Mouse (Mus musculus) neural tube, embryonic 12.5 days (tissue): Measurements from ENCODE around the gene Mypn. TPM values are rescaled to one million over a fixed set of nuclear protein-coding genes. Genes with fewer than 3 reads are reported as not detected.

ENCODE experiments used
- ATAC-seq: fragments of 200-750 bp; cut with Nextera tagmentation; 2 replicates; pipeline ENCODE4 v1.8.0; 2017; ENCODE audit warnings: low read depth, mild to moderate bottlenecking, moderate TSS enrichment, moderate library complexity; ENCODE audit not compliant: low FRiP score
- H3K27ac ChIP-seq: fragments of 300-500 bp; sonication (generic); 2 replicates; pipeline ENCODE4 v1.5.1; 2016
- H3K27me3 ChIP-seq: fragments of 300-500 bp; sonication (generic); replicated peaks from 2 replicates; pipeline ENCODE4 v1.6.1; 2016; ENCODE audit warnings: mild to moderate bottlenecking
- H3K36me3 ChIP-seq: fragments of 300-500 bp; sonication (generic); 2 replicates; pipeline ENCODE4 v1.6.1; 2016; ENCODE audit warnings: mild to moderate bottlenecking
- H3K4me1 ChIP-seq: fragments of 300-500 bp; sonication (generic); 2 replicates; pipeline ENCODE4 v1.6.1; 2016
- H3K4me2 ChIP-seq: fragments of 300-500 bp; sonication (generic); replicated peaks from 2 replicates; pipeline ENCODE4 v1.6.1; 2016; ENCODE audit warnings: mild to moderate bottlenecking
- H3K4me3 ChIP-seq: fragments of 300-500 bp; sonication (generic); 2 replicates; pipeline ENCODE4 v1.5.1; 2016
- H3K9ac ChIP-seq: fragments of 300-500 bp; sonication (generic); 2 replicates; pipeline ENCODE4 v1.6.1; 2016; ENCODE audit warnings: mild to moderate bottlenecking
- H3K9me3 ChIP-seq: fragments of 300-500 bp; sonication (generic); 2 replicates; pipeline ENCODE4 v1.6.1; 2016; ENCODE audit warnings: mild to moderate bottlenecking
- WGBS: fragments of 180-500 bp; shearing (Covaris S2); methylation state at CpG from one replicate; pipeline ENCODE4 v1.1.7; 2016; 5-methylcytosine and 5-hydroxymethylcytosine counted together
- polyA plus RNA-seq: library from polyadenylated mRNA; unstranded; fragments of >200 nt; fragmentation: Nextera tagmentation; extraction: Ambion mirVana; gene quantifications from 2 replicates; pipeline ENCODE4 v1.2.1, GENCODE M21; 2016

The Mypn gene
- polyA plus RNA-seq, 1 experiment from 2014 or later = 0.58 TPM

- WGBS = 86% methylated on average over 16 of the region's 16 CpGs
Observed at GRCm38 (mm10) chr10:63165752-63166412, 37.9 kb downstream of the Mypn start.

GRCm38 (mm10) chr10:63161240-63161639, 42.5 kb downstream of the Mypn start:
- no peak for ATAC-seq
- WGBS = 85% methylated on average over 5 of the region's 5 CpGs
- H3K4me1 ChIP-seq = no peaks in the 10 kb centered on the region

More at GRCm38 (mm10) chr10:63165752-63166412, 37.9 kb downstream of the Mypn start:
- Histone ChIP-seq H3K36me3 (no peaks in the 10 kb centered on the region), H3K27ac (no peak overlapping the region), H3K4me1 (no peaks in the 10 kb centered on the region), H3K9ac (no peak overlapping the region), H3K27me3 (no peaks in the 10 kb centered on the region), H3K9me3 (no peaks in the 10 kb centered on the region), H3K4me2 (no peak overlapping the region), H3K4me3 (no peak overlapping the region)
- ATAC-seq = no peak

GRCm38 (mm10) chr10:63160671-63161070, 43.1 kb downstream of the Mypn start:
- H3K4me3 ChIP-seq = no peak overlapping the region
- no peaks in the 10 kb centered on the region for H3K9me3 ChIP-seq
- H3K4me1 ChIP-seq = no peaks in the 10 kb centered on the region
- H3K27me3 ChIP-seq = no peaks in the 10 kb centered on the region
- H3K4me2 ChIP-seq = no peak overlapping the region
- no peak overlapping the region for H3K9ac ChIP-seq
- H3K36me3 ChIP-seq = no peaks in the 10 kb centered on the region
- no peak overlapping the region for H3K27ac ChIP-seq
- ATAC-seq = no peak
- WGBS = 73% methylated on average over 12 of the region's 12 CpGs

More at GRCm38 (mm10) chr10:63161240-63161639, 42.5 kb downstream of the Mypn start:
- H3K4me2 ChIP-seq = no peak overlapping the region
- no peak overlapping the region for H3K27ac ChIP-seq
- no peak overlapping the region for H3K9ac ChIP-seq
- no peaks in the 10 kb centered on the region for H3K36me3 ChIP-seq
- H3K9me3 ChIP-seq = no peaks in the 10 kb centered on the region
- no peaks in the 10 kb centered on the region for H3K27me3 ChIP-seq
- no peak overlapping the region for H3K4me3 ChIP-seq

GRCm38 (mm10) chr10:63158191-63158590, 45.6 kb downstream of the Mypn start:
- ATAC-seq = no peak
- Histone ChIP-seq H3K4me1 (no peaks in the 10 kb centered on the region), H3K27ac (no peak overlapping the region), H3K9ac (no peak overlapping the region), H3K4me3 (no peak overlapping the region), H3K27me3 (no peaks in the 10 kb centered on the region), H3K4me2 (no peak overlapping the region), H3K36me3 (no peaks in the 10 kb centered on the region), H3K9me3 (no peaks in the 10 kb centered on the region)
- 80% methylated on average over 13 of the region's 13 CpGs for WGBS

- Histone ChIP-seq H3K27ac (no peak overlapping the region), H3K9me3 (no peaks in the 10 kb centered on the region), H3K4me2 (no peak overlapping the region), H3K4me3 (no peak overlapping the region), H3K9ac (no peak overlapping the region), H3K36me3 (no peaks in the 10 kb centered on the region), H3K4me1 (no peaks in the 10 kb centered on the region), H3K27me3 (no peaks in the 10 kb centered on the region)
- 78% methylated on average over 4 of the region's 4 CpGs for WGBS
- ATAC-seq = no peak
Observed at GRCm38 (mm10) chr10:63157491-63157890, 46.3 kb downstream of the Mypn start.

- WGBS = 78% methylated on average over 4 of the region's 4 CpGs
- no peak for ATAC-seq
Observed at GRCm38 (mm10) chr10:63156919-63157318, 46.8 kb downstream of the Mypn start.

GRCm38 (mm10) chr10:63156351-63156750, 47.4 kb downstream of the Mypn start:
- Histone ChIP-seq H3K4me2 (no peak overlapping the region), H3K36me3 (no peaks in the 10 kb centered on the region), H3K9ac (no peak overlapping the region), H3K27me3 (no peaks in the 10 kb centered on the region), H3K4me3 (no peak overlapping the region), H3K9me3 (no peaks in the 10 kb centered on the region), H3K27ac (no peak overlapping the region), H3K4me1 (no peaks in the 10 kb centered on the region)
- ATAC-seq = no peak
- WGBS = 91% methylated on average over 1 of the region's 1 CpGs

More at GRCm38 (mm10) chr10:63156919-63157318, 46.8 kb downstream of the Mypn start:
- Histone ChIP-seq H3K27ac (no peak overlapping the region), H3K9me3 (no peaks in the 10 kb centered on the region), H3K4me2 (no peak overlapping the region), H3K4me3 (no peak overlapping the region), H3K27me3 (no peaks in the 10 kb centered on the region), H3K36me3 (no peaks in the 10 kb centered on the region), H3K4me1 (no peaks in the 10 kb centered on the region), H3K9ac (no peak overlapping the region)

- H3K36me3 ChIP-seq = no peaks in the 10 kb centered on the region
- H3K9ac ChIP-seq = no peak overlapping the region
- 84% methylated on average over 4 of the region's 4 CpGs for WGBS
- H3K4me2 ChIP-seq = no peak overlapping the region
- no peak for ATAC-seq
- no peak overlapping the region for H3K4me3 ChIP-seq
- no peaks in the 10 kb centered on the region for H3K9me3 ChIP-seq
- H3K27ac ChIP-seq = no peak overlapping the region
- H3K27me3 ChIP-seq = no peaks in the 10 kb centered on the region
- H3K4me1 ChIP-seq = no peaks in the 10 kb centered on the region
Observed at GRCm38 (mm10) chr10:63155668-63156350, 47.9 kb downstream of the Mypn start.

GRCm38 (mm10) chr10:63154726-63155125, 49.0 kb downstream of the Mypn start:
- Histone ChIP-seq H3K9me3 (no peaks in the 10 kb centered on the region), H3K4me1 (no peaks in the 10 kb centered on the region), H3K36me3 (no peaks in the 10 kb centered on the region), H3K27me3 (no peaks in the 10 kb centered on the region), H3K4me3 (no peak overlapping the region), H3K9ac (no peak overlapping the region), H3K4me2 (no peak overlapping the region), H3K27ac (no peak overlapping the region)
- WGBS = 87% methylated on average over 4 of the region's 4 CpGs
- ATAC-seq = no peak

GRCm38 (mm10) chr10:63154226-63154625, 49.5 kb downstream of the Mypn start:
- H3K4me1 ChIP-seq = no peaks in the 10 kb centered on the region
- H3K27me3 ChIP-seq = no peaks in the 10 kb centered on the region
- WGBS = 80% methylated on average over 6 of the region's 6 CpGs
- H3K9ac ChIP-seq = no peak overlapping the region
- no peak for ATAC-seq
- no peak overlapping the region for H3K4me3 ChIP-seq
- H3K9me3 ChIP-seq = no peaks in the 10 kb centered on the region
- H3K4me2 ChIP-seq = no peak overlapping the region
- no peaks in the 10 kb centered on the region for H3K36me3 ChIP-seq
- no peak overlapping the region for H3K27ac ChIP-seq

GRCm38 (mm10) chr10:63153563-63153962, 50.2 kb downstream of the Mypn start:
- WGBS = 33% methylated on average over 3 of the region's 3 CpGs
- no peaks in the 10 kb centered on the region for H3K36me3 ChIP-seq
- H3K9me3 ChIP-seq = no peaks in the 10 kb centered on the region
- no peak overlapping the region for H3K27ac ChIP-seq
- no peaks in the 10 kb centered on the region for H3K4me1 ChIP-seq
- H3K27me3 ChIP-seq = no peaks in the 10 kb centered on the region
- ATAC-seq = no peak
- H3K9ac ChIP-seq = no peak overlapping the region
- H3K4me2 ChIP-seq = no peak overlapping the region
- H3K4me3 ChIP-seq = no peak overlapping the region

GRCm38 (mm10) chr10:63152358-63152757, 51.4 kb downstream of the Mypn start:
- Histone ChIP-seq H3K9ac (no peak overlapping the region), H3K9me3 (no peaks in the 10 kb centered on the region), H3K4me3 (no peak overlapping the region), H3K27me3 (no peaks in the 10 kb centered on the region), H3K4me2 (no peak overlapping the region), H3K36me3 (no peaks in the 10 kb centered on the region), H3K27ac (no peak overlapping the region), H3K4me1 (no peaks in the 10 kb centered on the region)
- ATAC-seq = no peak

- ATAC-seq = no peak
- H3K4me2 ChIP-seq = no peak overlapping the region
- no peak overlapping the region for H3K9ac ChIP-seq
- H3K4me1 ChIP-seq = no peaks in the 10 kb centered on the region
- WGBS = 88% methylated on average over 13 of the region's 13 CpGs
- H3K9me3 ChIP-seq = no peaks in the 10 kb centered on the region
- no peaks in the 10 kb centered on the region for H3K36me3 ChIP-seq
- no peak overlapping the region for H3K4me3 ChIP-seq
- no peak overlapping the region for H3K27ac ChIP-seq
- H3K27me3 ChIP-seq = no peaks in the 10 kb centered on the region
Observed at GRCm38 (mm10) chr10:63142660-63143059, 61.1 kb downstream of the Mypn start.
